Mouse (Mus musculus): ENCODE measurements around the gene AF067063. TPM values are rescaled to one million over a fixed set of nuclear protein-coding genes. Genes with fewer than 3 reads are reported as not detected.
A peak's percentile ranks its signal among the peaks of the same experiment; 100 is the strongest.
"Not testable (repeated sequence)": the region's sequence is repeated elsewhere in the genome, so short reads cannot be mapped to it uniquely, and the experiment has no call there.

AF067063 gene
- not detected for total RNA-seq (2021)

DNA sequence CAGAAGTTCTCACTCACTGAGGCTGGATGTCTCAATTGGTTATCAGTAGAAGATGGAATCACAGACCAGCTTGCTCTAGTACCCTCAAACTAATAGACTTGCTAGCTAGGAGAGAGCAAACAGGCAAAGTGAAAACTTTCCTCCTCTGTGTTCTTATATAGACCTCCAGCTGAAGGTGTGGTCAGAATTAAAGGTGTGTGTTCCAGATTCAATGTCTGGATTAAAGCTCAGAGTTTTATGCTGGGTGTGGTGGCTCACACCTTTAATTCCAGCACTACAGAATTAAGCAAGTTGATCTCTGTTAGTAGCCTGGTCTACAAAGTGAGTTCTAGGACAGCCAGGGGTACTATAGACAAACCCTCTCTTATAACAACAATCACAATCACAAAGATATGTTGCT lies at the start of gene AF067063:
Gene AF067063 (minus strand): TSS at position 101 of the 400 bp plus-strand sequence.
- DNase-seq (ENCODE audit: low spot score in 2 of 2); intact Hi-C loops (cut with DNase I): not testable (repeated sequence)

DNA sequence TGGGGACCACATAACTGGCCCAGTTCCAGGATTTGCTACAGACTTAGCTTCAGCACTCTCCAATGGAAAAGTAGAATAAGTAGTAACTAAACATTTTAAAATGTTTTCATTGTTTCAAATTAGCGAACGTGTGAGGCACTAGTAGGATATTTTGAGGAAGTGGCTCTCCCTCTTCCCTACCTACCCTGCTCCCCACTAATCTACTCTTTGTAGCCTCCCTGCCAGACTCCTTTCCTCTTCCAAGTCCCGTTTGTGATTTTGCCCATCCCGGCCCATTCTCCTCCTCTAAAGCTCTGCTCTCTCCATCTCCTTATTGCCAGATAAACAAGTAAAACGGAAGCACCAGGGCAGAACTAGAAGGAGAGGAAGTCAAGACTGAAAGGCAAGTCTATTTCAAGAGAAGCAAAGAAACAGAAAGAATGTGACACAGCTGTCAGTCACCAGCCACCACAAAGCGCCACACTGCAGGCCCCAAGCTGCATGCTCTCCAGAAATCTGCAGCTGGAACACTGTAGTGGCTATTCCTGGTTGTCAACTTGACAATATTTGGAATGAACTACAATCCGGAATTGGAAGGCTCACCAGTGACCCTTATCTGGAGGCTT lies 34.5 kb upstream of the AF067063 start:
- DNase-seq (ENCODE audit: low spot score in 2 of 2); intact Hi-C loops (cut with DNase I): not testable (repeated sequence)

DNA sequence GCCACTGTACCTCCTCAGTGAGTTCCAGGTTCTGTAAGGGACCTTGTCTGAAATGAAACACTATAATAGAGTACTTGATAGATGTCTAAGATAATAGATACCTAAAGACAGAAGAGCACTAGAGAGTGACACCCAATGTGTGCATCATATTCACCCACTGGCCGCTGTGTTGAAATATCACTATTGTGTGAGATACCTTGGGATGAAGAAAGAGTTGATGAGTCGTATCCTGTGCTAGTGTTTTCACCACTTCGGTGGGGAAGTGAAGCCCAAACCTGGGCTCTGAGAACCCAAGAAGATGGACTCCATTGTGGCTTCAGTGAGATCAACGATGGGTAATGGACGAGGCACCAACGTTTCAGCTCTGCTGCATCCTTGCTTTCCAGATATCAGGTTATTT lies 32.4 kb upstream of the AF067063 start:
- intact Hi-C loops (cut with DNase I); DNase-seq (ENCODE audit: low spot score in 2 of 2): not testable (repeated sequence)

DNA sequence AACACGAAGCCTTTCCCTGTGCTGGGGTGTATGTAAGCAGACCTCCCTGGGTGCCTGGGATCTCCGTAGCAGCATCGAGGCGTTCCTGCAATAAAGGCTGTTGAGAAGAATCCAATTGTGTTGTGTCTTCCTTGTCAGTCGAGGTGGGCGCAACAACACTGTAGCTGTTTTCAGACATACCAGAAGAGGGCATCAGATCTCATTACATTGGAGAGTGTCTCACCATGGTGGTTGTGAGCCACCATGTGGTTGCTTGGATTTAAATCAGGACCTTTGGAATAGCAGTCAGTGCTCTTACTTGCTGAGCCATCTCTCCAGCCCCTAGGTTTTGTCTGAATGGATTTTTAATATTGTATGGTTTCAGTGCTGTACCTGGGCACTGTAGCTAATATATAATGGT lies 10.0 kb upstream of the AF067063 start:
- peak in 1 of 2 experiments; percentile 8 for DNase-seq (ENCODE audit: low spot score in 2 of 2)
- intact Hi-C loops (cut with DNase I) = not testable (repeated sequence)

DNA sequence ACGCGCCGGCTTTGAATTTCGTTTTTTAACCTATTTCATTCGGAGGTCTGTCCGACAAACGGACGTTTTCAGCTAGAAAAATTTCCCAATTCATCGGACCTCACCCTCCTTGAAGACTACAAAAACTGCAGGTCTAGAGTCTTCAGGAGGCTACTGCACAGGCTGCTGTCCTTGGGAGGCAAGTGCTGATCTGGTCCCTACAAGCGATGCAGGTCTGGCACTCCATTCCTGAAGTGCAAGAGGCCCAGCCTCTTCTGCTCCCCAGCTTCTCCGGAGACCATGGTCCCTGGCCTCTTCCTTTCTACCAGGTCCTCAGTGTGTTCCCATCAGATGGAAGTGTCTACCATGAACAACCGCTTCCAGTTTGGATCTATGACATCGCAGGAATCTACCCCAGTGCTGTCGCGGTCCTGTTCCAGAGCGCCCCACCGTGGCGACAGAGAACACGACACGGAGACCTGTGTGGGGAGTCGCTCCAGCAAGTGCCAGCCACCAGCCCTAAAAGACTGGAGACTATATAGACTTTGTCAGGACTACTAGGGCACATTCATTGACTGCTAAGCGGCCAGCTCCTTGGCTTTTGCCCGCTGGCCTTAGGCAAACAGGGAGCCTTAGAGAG lies 7.8 kb upstream of the AF067063 start:
- intact Hi-C loops (cut with DNase I) = not testable (repeated sequence)
- peak; percentile 6 to 30 for DNase-seq (ENCODE audit: low spot score in 2 of 2)

DNA sequence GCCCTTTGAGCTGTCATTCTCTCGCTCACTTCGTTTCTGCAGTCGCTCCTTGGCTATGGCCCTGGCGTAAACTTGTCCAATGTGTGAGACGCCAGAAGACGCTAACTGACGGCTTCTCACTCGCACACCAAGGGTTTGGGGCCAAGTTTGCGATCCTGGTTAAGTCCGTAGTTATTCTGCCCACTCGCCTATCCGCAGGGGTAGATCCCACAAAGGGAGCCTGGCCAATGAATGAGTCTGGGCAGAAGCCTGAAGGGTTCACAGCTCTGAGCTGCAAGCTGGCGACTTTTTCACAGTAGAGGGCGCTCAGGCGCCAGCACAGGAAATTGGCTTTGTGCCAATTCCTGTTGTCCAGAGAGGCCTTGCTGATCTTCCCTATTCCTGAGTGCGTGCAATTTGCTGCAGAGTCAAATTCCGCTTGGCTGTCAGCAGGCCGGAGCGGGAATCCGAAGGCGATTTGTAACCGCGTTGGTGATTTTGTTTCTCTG lies 6.4 kb upstream of the AF067063 start:
- intact Hi-C loops (cut with DNase I) = not testable (repeated sequence)
- peak in 1 of 2 experiments; percentile 3 for DNase-seq (ENCODE audit: low spot score in 2 of 2)

DNA sequence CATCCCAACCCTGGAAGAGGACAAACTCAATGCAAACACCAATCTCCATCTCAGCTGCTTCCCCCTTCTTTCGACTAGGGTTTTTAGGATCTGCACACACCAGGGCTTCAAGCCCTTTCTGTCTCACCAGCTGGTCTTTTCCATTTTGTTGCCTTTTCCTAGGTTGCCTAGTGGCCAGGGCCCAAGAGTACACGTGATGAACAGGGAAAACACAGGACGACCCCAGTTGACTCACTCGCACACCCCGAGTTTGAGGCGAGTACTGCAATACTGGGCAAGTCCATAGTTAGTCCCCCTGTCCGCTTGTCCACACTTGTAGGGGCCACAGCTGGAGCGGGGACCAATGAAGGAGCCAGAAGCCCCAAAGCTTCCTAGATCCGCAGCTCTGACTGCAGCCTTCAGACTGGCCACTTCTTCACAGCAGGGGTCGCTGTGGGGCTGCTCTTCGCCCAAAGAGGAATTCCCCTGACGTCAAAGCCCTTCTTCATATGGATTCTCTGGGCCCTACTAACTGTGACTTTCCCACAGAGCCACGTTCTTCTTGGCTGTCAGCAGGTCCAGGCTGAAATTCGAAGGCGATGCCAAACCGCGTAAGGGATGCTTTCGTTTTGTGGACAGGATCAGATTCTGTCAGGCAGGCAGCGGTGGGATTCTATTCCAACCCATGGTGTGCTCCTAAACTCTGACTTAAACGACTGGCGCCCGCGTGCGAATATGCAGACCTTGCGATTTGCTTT lies 5.5 kb upstream of the AF067063 start, which contains the start of gene D13Ertd608e:
Gene D13Ertd608e (plus strand): TSS at position 687 of the 737 bp plus-strand sequence.
- intact Hi-C loops (cut with DNase I) = not testable (repeated sequence)

DNA sequence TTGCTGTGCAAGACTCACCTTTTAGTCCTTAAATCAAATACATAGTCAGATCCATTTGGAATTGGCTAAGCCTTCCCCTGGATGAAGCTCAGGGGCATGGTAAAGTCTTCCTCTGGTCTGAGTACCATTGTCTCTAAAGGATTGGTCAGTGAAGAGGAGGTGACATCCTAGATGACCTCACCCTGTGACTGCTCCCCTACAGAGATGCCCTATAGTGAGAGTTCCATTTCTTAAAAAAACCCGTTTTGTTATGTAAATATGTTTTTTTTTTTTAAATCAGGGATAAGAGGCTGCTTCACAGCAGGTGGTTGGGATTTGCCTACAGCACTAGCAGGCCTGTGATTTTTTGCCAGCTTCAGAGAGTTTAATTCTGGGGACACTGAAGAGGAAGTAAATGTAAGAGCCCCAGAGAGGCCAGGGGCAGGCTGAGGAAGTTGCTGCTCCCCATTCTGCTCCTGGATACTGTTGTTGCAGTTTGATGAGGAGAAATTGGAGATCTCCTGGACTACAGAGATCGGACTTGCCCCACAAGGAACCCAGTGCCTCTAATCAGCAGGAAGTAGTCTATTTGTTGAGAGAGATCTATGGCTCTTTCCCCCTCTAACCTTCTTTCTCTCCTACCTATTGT lies 12.3 kb downstream of the AF067063 start:
- no peak for DNase-seq (ENCODE audit: low spot score in 2 of 2)
- intact Hi-C loops (cut with DNase I) = no loop called here

More for the DNA sequence above, 5.5 kb upstream of the AF067063 start, which contains the start of gene D13Ertd608e:
- peak; percentile 15 to 22 for DNase-seq (ENCODE audit: low spot score in 2 of 2)

DNA sequence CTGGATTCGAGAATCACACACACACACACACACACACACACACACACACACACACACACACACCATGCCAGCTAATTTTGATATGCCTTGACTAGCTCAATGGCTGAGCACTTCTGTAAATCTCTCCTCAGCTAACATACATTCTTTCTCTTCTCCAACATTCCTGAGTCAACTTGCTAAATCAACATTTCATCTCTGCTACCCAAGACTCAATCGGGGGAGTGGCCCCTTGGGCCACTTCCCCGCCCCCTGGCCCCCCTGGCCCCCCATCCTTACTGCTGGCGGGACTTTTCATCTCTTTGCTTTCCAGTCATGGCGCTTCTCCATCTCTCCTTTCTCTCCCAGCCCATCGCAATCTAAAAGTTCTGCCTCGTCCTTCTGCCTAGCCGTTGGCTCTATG lies 13.2 kb downstream of the AF067063 start:
- DNase-seq (ENCODE audit: low spot score in 2 of 2) = no peak
- intact Hi-C loops (cut with DNase I) = no loop called here

DNA sequence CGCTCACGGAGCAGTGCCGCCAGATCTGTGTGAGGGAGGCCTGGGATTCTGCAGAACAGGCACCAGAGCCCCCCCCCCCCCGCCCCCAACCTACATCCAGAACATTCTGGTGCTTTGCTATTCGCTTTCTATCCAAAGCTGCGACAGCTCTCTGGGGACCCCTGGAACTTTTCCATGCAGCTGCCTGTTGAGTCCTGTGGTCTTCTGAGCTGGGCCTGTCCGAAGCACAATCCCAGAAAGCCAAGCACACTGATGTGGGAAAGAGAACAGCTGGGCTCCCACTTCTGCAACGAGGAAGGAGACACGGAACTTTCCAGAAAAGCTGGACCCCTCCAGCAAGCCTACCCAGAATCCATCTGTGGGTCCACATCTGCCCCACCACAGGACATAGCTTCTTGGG lies 20.0 kb downstream of the AF067063 start:
- intact Hi-C loops (cut with DNase I) = no loop called here
- no peak for DNase-seq (ENCODE audit: low spot score in 2 of 2)

DNA sequence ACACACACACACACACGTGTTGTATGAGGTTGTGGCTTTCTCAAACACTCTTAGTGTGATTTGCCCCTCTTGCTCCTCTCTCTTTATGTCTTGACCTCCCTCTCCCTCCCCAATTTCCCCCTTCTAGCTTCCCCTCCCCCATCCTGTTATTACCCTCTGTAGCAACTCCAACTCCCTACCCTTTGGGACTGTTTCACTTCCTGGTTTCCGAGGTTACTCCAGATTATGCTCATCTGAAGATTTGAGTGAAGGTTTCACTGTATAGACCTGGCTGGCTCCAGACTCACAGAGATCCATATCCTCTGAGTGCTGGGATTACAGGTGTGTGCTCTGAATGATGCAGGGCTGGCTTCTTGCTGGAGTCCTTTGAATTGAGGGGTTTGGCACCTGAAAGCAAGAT lies 21.1 kb downstream of the AF067063 start:
- intact Hi-C loops (cut with DNase I) = no loop called here
- DNase-seq (ENCODE audit: low spot score in 2 of 2) = no peak

DNA sequence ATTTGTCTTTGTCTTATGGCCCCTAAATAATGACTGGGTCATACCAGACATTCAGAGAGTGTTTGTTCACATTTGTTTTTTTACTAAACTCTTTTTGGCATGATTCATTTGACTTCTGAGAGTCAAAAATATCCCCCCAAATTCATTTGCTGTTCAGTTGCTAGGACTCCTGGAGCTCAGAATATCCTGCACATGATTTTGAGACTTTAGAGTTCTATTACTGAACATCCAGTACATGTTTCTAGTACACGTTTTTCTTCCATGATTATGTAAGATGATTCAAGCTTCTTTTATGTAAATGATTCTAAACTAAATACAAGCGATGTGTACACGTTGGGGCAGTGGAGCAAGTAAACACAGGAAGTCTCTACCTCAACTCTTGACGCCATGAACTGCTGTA lies 32.4 kb downstream of the AF067063 start:
- peak in 1 of 2 experiments; percentile 5 for DNase-seq (ENCODE audit: low spot score in 2 of 2)
- intact Hi-C loops (cut with DNase I) = no loop called here

DNA sequence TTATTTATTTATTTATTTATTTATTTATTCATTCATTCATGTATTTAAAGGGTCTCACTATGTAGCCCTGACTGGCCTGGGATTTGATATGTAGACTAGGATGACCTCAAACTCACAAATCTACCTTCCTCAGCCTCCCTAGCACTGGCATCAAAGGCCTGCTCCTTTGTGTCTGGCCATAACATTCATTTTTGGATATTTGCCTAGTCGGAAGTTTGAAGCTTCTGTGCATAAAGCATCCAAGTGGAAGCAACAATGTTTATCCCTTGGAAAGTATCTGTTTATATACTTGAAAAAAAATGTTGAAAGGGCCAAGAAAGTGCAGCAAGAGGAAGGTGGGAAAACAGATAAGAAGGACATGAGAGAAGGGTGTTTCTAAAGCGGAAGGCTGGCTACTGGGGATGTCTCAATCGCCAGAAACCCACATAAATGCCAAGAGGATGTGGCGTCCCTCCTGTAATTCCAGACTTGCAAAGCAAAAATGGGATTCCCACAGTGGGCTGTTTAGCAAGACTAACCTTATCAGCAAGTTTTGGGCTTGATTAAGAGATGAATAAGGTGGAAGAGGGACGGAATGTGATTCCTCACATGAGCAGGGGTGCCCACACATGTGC lies 37.1 kb downstream of the AF067063 start:
- intact Hi-C loops (cut with DNase I) = no loop called here
- DNase-seq (ENCODE audit: low spot score in 2 of 2) = no peak

DNA sequence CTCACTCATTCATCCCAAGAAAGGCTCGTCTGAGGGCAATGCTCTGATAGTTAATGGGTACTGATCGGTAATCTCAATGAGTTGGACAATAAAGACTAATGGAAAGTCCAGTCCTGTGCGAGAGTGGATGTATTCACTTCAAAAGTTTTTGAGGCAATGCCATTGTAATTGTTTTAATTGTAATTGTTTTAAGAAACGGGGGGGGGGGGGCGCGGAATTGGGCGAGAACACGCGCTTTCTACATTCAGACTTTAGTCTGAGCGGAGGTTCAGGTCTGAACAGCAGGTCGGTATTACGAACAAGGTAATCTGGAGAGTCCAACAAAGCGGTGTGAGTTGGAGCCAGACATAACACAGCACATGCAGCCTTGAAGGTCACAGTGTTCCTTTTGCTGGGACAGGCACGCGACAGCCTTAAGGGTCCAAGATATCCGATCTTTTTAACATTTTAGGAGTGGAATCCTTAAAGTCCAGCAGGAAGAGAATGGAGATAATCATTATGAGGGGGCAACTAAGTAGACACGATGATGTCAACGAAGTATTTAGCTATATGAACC lies 38.4 kb downstream of the AF067063 start:
- DNase-seq (ENCODE audit: low spot score in 2 of 2) = no peak
- intact Hi-C loops (cut with DNase I) = loop anchor here (2.0 kb wide), 2 partner anchors 37 to 49 kb away; partner anchors contain the start of gene Nim1k

DNA sequence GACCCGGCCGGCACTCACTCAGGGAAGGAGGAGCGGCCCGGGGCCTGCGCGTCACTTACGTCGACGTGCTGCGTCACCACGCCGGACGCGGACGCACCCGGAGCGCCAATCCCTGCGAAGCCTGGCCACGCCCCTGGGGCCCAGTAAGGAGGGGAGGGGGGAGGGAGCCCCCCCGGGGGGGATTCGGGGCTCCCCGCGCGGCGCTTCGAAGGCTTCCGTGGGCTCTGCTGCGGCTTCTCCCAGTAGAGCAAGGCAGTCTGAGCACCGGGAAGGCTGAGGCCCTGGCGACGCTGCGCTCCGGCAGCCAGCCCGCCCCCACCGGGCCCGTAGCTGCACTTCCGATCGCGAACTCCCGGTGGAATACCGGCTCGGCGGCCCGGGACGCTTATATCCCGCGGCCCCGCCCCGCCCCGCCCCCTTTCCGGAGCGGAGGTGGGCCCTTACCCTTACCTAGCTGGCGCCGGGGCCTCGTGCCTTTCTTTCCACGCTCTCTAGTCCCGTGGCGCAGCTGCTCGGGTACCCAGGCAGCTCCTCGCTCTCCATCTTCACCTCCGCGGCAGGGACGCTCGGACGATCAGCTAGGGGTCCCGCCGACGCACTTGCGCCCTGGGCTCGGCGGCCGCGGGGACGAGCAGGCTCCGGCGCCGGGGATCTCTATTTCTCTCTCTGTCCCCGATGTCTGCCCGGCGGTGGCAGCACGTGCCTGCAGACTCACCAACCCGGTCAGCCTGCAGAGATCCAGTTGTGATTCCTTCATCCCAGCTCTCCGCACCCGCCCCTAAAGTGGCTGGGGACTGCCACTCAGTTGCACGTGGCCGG lies 39.0 kb downstream of the AF067063 start, which contains the start of gene Zfp131:
Gene Zfp131 (minus strand): TSS at position 129 of the 819 bp plus-strand sequence.
- intact Hi-C loops (cut with DNase I) = loop anchor here (2.0 kb wide), 2 partner anchors 36 to 48 kb away; partner anchors contain the start of gene Nim1k
- DNase-seq (ENCODE audit: low spot score in 2 of 2) = peak; percentile 94 to 95

DNA sequence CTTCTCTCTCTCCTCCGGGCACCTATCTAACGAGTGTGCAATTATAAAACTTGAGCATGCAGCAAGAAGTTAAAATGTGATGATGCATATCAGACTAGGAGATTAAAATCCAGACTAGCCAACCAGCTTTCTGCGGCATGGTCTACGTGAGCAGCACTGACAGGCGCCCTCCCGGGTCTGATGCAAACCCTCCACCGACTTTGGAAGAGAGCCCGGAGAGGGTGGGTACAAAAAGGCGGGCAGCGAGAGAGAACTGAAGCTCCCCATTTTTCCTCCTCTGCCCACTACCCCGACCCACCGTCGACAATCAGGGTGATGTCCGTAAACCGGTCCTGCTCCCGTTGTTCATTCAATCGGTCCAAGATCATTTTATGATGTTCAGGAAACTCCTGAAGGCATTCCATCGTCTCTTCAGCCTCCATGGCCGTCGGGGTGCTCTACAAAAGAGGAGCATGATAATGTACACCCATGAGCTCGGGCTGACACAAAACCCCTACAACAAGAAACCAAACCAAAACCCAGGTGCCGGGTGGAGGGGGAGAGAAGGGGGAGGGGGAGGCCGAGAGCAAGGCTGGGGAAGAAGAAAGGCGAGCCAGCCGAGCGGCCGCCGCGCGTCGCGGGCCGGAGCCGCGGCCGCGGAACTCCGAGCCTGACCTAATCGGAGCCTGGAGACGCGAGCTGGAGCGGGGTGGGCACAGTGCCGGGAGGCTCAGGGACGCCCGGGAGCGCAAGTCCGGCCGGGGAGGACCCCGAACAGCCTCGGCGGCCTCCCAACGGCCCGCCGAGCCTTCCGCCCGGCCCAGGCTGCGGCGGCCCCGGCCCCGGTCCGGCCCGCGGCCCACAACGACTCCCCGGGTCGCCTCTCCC lies 39.9 kb downstream of the AF067063 start:
- intact Hi-C loops (cut with DNase I) = loop anchor here (2.0 kb wide), 2 partner anchors 35 to 47 kb away; partner anchors contain the start of gene Nim1k
- DNase-seq (ENCODE audit: low spot score in 2 of 2) = peak; percentile 58 to 78

DNA sequence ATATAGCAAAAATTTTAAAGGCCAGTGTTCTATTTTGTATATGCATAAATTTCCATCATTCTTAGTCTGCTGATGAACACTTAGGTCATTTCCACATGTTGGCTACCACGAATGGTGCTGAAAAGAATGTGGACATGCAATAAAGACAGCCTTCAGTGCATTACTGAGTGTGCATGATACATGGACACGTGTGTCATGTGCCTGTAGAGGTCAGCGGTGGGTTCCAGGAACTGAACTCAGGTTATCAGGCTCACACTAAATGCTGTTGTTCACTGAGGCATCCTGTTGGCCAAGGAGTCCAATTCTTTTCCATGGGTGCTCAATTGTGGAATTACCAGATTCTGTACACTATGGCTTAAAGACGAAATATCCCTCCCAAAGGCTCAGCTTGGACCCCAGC lies 46.4 kb downstream of the AF067063 start:
- intact Hi-C loops (cut with DNase I) = no loop called here
- DNase-seq (ENCODE audit: low spot score in 2 of 2) = no peak

Data from left cerebral cortex, postnatal 25 days (tissue).